Mouse (Mus musculus) gastrocnemius, postnatal 36 days (tissue): ENCODE data around the gene Spns3. TPM values are rescaled to one million over a fixed set of nuclear protein-coding genes. Genes with fewer than 3 reads are reported as not detected.
A peak's percentile ranks its signal among the peaks of the same experiment; 100 is the strongest.

Source experiments
- DNase-seq, 2 experiments: peaks; one replicate each; pipeline ENCODE4 v3.0.0; 2022
- intact Hi-C: fragments of 180-260 bp; cut with DNase I; formaldehyde crosslinking; loops from one replicate; pipeline ENCODE4 v1.15.1; 2025
- total RNA-seq, 2 experiments: library from RNA; stranded (reverse); gene quantifications; 2 replicates each; pipeline ENCODE4 v1.2.3; 2021

Gene Spns3
- total RNA-seq, 2 experiments from 2014 or later = 0.10 to 0.12 TPM

GRCm38 (mm10) chr11:72488753-72489271, 61.5 kb downstream of the Spns3 start:
- intact Hi-C loops = loop anchor here (2.0 kb wide), 1 partner anchor 74 kb away; no protein-coding TSS in a partner anchor
- DNase-seq = no peak

GRCm38 (mm10) chr11:72487739-72488138, 62.6 kb downstream of the Spns3 start:
- DNase-seq = no peak
- intact Hi-C loops = loop anchor here (2.0 kb wide), 1 partner anchor 75 kb away; no protein-coding TSS in a partner anchor

GRCm38 (mm10) chr11:72487171-72487570, 63.1 kb downstream of the Spns3 start:
- intact Hi-C loops = no loop called here
- no peak for DNase-seq

GRCm38 (mm10) chr11:72485960-72486359, 64.3 kb downstream of the Spns3 start:
- DNase-seq = no peak
- intact Hi-C loops = no loop called here

GRCm38 (mm10) chr11:72485157-72485556, 65.1 kb downstream of the Spns3 start:
- DNase-seq = no peak
- intact Hi-C loops = no loop called here

GRCm38 (mm10) chr11:72484549-72484948, 65.8 kb downstream of the Spns3 start:
- intact Hi-C loops = no loop called here
- no peak for DNase-seq

GRCm38 (mm10) chr11:72481952-72482351, 68.4 kb downstream of the Spns3 start:
- intact Hi-C loops = no loop called here

GRCm38 (mm10) chr11:72481313-72481712, 69.0 kb downstream of the Spns3 start:
- no peak for DNase-seq
- intact Hi-C loops = no loop called here

More at GRCm38 (mm10) chr11:72481952-72482351, 68.4 kb downstream of the Spns3 start:
- no peak for DNase-seq

GRCm38 (mm10) chr11:72479499-72479898, 70.8 kb downstream of the Spns3 start:
- no peak for DNase-seq
- intact Hi-C loops = no loop called here

- no peak for DNase-seq
- intact Hi-C loops = no loop called here
Measured at GRCm38 (mm10) chr11:72478228-72478627, 72.1 kb downstream of the Spns3 start.

- no peak for DNase-seq
- intact Hi-C loops = no loop called here
Measured at GRCm38 (mm10) chr11:72477653-72478052, 72.7 kb downstream of the Spns3 start.

- no peak for DNase-seq
- intact Hi-C loops = no loop called here
Measured at GRCm38 (mm10) chr11:72477182-72477581, 73.1 kb downstream of the Spns3 start.

GRCm38 (mm10) chr11:72476074-72476625, 74.2 kb downstream of the Spns3 start:
- DNase-seq = no peak

GRCm38 (mm10) chr11:72475408-72475807, 74.9 kb downstream of the Spns3 start:
- no peak for DNase-seq

More at GRCm38 (mm10) chr11:72476074-72476625, 74.2 kb downstream of the Spns3 start:
- intact Hi-C loops = no loop called here

GRCm38 (mm10) chr11:72474926-72475325, 75.4 kb downstream of the Spns3 start:
- intact Hi-C loops = no loop called here
- DNase-seq = no peak

More at GRCm38 (mm10) chr11:72475408-72475807, 74.9 kb downstream of the Spns3 start:
- intact Hi-C loops = no loop called here

- no peak for DNase-seq
- intact Hi-C loops = no loop called here
Measured at GRCm38 (mm10) chr11:72473540-72473939, 76.8 kb downstream of the Spns3 start.

- intact Hi-C loops = no loop called here
- DNase-seq = no peak
Measured at GRCm38 (mm10) chr11:72471381-72471780, 78.9 kb downstream of the Spns3 start.

GRCm38 (mm10) chr11:72470004-72470403, 80.3 kb downstream of the Spns3 start:
- intact Hi-C loops = no loop called here
- no peak for DNase-seq

- intact Hi-C loops = no loop called here
Measured at GRCm38 (mm10) chr11:72469217-72469616, 81.1 kb downstream of the Spns3 start.

GRCm38 (mm10) chr11:72468525-72468924, 81.8 kb downstream of the Spns3 start:
- intact Hi-C loops = no loop called here
- no peak for DNase-seq

More at GRCm38 (mm10) chr11:72469217-72469616, 81.1 kb downstream of the Spns3 start:
- DNase-seq = peak in 1 of 2 experiments; percentile 71

GRCm38 (mm10) chr11:72466694-72467507, 83.4 kb downstream of the Spns3 start:
- intact Hi-C loops = no loop called here
- DNase-seq = no peak
